Mouse (Mus musculus) intestine, embryonic 14.5 days (tissue): Measurements from ENCODE around the gene Tmem100. TPM values are rescaled to one million over a fixed set of nuclear protein-coding genes. Genes with fewer than 3 reads are reported as not detected.

Source experiments
- ATAC-seq: fragments of 200-750 bp; cut with Nextera tagmentation; replicated peaks from 2 replicates; pipeline ENCODE4 v1.8.0; 2017; ENCODE audit warnings: low read depth, moderate number of reproducible peaks, moderate TSS enrichment, moderate library complexity; ENCODE audit not compliant: low FRiP score, low TSS enrichment
- DNase-seq: peaks from one replicate; pipeline ENCODE4 v3.0.0-alpha.2; 2018; ENCODE audit warnings: low spot score
- H3K27ac ChIP-seq: fragments of 300-500 bp; sonication (generic); 2 replicates; pipeline ENCODE4 v1.5.1; 2014; ENCODE audit warnings: low read depth, mild to moderate bottlenecking, control low read depth
- H3K27me3 ChIP-seq: fragments of 300-500 bp; sonication (generic); replicated peaks from 2 replicates; pipeline ENCODE4 v1.6.1; 2014; ENCODE audit warnings: low read length, control low read depth; ENCODE audit not compliant: control insufficient read depth, insufficient read depth
- H3K36me3 ChIP-seq: fragments of 300-500 bp; sonication (generic); 2 replicates; pipeline ENCODE4 v1.6.1; 2014; ENCODE audit warnings: low read length, control low read depth; ENCODE audit not compliant: control insufficient read depth, insufficient read depth
- H3K4me1 ChIP-seq: fragments of 300-500 bp; sonication (generic); replicated peaks from 2 replicates; pipeline ENCODE4 v1.6.1; 2014; ENCODE audit warnings: low read length, control low read depth, mixed read lengths; ENCODE audit not compliant: control insufficient read depth, insufficient read depth
- H3K4me2 ChIP-seq: fragments of 300-500 bp; sonication (generic); 2 replicates; pipeline ENCODE4 v1.6.1; 2014; ENCODE audit warnings: low read length
- H3K4me3 ChIP-seq: fragments of 300-500 bp; sonication (generic); 2 replicates; pipeline ENCODE4 v1.5.1; 2014; ENCODE audit warnings: low read depth, low read length, control low read depth, mixed read lengths
- H3K9ac ChIP-seq: fragments of 300-500 bp; sonication (generic); 2 replicates; pipeline ENCODE4 v1.6.1; 2014; ENCODE audit warnings: mild to moderate bottlenecking, low read length
- H3K9me3 ChIP-seq: fragments of 300-500 bp; sonication (generic); 2 replicates; pipeline ENCODE4 v1.6.1; 2016; ENCODE audit warnings: low read length, control low read depth; ENCODE audit not compliant: control insufficient read depth
- WGBS: fragments of 180-500 bp; shearing (Covaris S2); extraction: QIAGEN DNeasy Blood & Tissue Kit; methylation state at CpG from one replicate; pipeline ENCODE4 v1.1.7; 2014; 5-methylcytosine and 5-hydroxymethylcytosine counted together
- polyA plus RNA-seq: library from polyadenylated mRNA; unstranded; fragments of >200 nt; fragmentation: Nextera tagmentation; extraction: Ambion mirVana; gene quantifications from 2 replicates; pipeline ENCODE4 v1.2.1, GENCODE M21; 2014

Gene Tmem100
- polyA plus RNA-seq, 1 experiment from 2014 or later: 17.3 TPM

DNA sequence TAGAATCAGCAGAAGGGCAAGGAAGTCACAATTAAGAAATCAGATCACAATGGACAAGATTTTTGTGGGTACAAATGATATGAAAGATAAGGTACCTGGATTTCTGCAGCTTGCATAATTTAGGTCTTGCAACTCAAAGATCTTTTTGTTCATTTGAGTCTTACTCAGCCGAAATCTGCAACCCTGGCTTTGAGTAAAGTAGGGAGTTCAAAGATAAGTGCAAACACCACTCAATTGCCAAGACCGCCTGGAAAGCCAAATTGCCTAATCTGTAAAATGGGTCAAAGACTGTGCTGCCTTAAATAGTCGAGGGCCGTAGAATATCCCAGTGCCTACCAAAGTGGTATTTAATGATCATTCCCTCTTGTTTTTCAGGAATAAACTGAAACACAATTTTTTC is 26.8 kb upstream of the Tmem100 start:
- Histone ChIP-seq H3K4me3 (no peak overlapping the region), H3K4me2 (no peak overlapping the region)
- ATAC-seq: no peak

DNA sequence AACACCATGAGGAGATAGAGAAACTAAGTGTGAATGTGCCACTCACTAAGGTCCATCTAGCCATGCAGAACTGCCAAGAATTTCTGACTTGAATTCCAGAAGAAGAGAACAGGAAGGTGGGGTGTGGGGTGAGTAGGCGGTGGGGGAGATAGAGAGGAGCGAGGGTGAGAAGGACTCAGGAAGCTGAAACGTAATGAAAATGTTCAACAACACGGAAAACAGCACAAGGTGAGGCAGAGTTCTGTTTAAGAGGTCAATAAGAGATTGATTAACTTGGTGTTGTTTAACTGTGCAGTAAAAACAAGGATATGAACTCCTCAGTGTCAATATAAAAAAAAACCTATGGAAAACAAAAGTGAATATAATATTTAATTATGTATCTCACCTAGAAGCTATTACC is 24.0 kb upstream of the Tmem100 start:
- Histone ChIP-seq H3K9ac (no peak overlapping the region), H3K27me3 (no peaks in the 10 kb centered on the region), H3K4me1 (peaks cover 9% of the 10 kb centered on the region; the same call in 1 of the 2 replicates), H3K9me3 (no peaks in the 10 kb centered on the region), H3K4me3 (no peak overlapping the region), H3K36me3 (no peaks in the 10 kb centered on the region), H3K4me2 (no peak overlapping the region), H3K27ac (no peak overlapping the region)
- DNase-seq (no peak), ATAC-seq (no peak)
- WGBS: 51% methylated on average over 4 of the region's 4 CpGs

More for the DNA sequence above, 26.8 kb upstream of the Tmem100 start:
- WGBS: 96% methylated on average over 4 of the region's 4 CpGs
- H3K9me3 ChIP-seq: no peaks in the 10 kb centered on the region
- no peaks in the 10 kb centered on the region for H3K27me3 ChIP-seq
- no peak overlapping the region for H3K27ac ChIP-seq
- DNase-seq: no peak
- H3K36me3 ChIP-seq: no peaks in the 10 kb centered on the region
- no peak overlapping the region for H3K9ac ChIP-seq
- H3K4me1 ChIP-seq: peaks cover 9% of the 10 kb centered on the region; the same call in 1 of the 2 replicates

DNA sequence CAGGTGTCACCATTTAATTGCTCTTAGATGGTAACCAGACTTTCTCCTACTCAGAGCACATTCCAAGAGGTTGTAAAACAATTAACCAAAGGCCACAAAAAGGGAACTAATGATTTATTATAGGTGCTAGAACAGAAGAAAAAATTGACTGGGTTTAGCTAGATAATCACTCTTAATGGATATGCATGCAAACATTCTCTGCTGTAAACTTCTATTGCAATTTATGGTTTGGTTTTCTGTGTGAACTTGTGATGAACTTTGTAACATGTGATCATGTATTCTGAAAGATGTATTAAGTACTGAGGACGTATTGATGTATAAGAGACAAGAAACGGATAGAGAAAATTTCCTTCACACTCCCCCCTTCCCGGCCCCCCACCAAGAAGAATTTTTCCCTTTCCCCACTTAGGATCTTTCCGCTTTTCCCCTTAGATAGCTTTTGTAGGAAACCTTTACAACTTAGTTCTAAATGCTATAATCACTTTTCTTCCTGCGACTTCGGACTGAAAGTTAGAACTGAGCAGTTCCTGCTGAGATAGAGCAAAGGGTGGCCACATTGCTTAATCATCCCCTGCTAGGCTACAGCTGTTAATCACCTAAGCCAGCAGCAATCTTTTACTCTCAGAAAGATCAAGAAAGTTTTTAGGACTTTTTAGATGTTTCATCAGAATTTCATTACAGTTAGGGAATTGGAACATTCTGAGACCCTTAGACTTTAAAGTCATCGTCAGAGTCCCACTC is 22.2 kb upstream of the Tmem100 start:
- Histone ChIP-seq H3K27ac (no peak overlapping the region), H3K9ac (no peak overlapping the region), H3K4me1 (peaks cover 4% of the 10 kb centered on the region; the same call in 1 of the 2 replicates), H3K4me2 (no peak overlapping the region), H3K27me3 (no peaks in the 10 kb centered on the region), H3K9me3 (no peaks in the 10 kb centered on the region), H3K36me3 (no peaks in the 10 kb centered on the region), H3K4me3 (no peak overlapping the region)
- ATAC-seq (no peak), DNase-seq (no peak)
- WGBS: 12% methylated on average over 7 of the region's 7 CpGs

DNA sequence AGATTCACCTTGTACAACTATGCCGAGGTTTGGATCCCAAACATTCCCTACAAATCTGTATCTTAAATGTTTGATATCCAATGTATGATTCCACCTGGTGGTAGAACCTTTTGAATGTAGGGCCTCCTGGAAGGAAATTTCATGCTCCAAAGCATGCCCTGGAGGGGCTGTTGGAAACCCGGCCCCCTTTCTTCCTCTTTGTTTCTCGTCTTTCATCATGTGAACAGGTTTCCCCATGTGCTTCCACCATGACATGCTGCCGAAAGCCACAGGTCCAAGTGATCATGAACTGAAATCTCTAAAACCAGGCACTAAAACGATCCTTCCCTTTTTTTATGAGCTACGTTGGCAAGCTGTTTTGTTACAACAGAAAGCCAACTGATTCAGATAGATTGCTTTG is 16.5 kb upstream of the Tmem100 start:
- Histone ChIP-seq H3K4me1 (no peaks in the 10 kb centered on the region), H3K36me3 (no peaks in the 10 kb centered on the region), H3K9me3 (no peaks in the 10 kb centered on the region), H3K4me2 (no peak overlapping the region), H3K27me3 (no peaks in the 10 kb centered on the region), H3K27ac (no peak overlapping the region), H3K4me3 (no peak overlapping the region), H3K9ac (no peak overlapping the region)
- DNase-seq: no peak
- ATAC-seq: no peak
- 92% methylated on average over 6 of the region's 6 CpGs for WGBS

DNA sequence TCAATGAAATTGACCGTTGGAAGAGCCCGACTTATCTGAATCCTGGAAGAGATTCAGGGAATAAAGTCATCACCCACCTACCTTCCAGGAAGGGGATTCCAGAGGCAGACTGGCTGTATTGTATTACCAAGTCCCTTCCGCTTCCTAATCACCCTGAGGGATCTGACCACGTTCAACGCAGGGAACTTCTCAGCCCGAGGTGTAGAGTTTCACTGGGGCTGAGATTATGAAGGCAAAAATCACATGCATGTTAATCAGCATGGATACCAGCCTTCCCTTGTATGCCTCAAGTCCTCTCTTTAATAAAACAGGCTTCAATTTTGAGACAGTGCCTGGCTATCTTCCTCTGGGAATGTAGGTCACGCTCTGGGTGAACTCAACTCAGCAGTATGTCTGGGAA is 14.9 kb upstream of the Tmem100 start:
- Histone ChIP-seq H3K27me3 (no peaks in the 10 kb centered on the region), H3K9me3 (no peaks in the 10 kb centered on the region), H3K4me2 (no peak overlapping the region), H3K36me3 (no peaks in the 10 kb centered on the region), H3K4me1 (no peaks in the 10 kb centered on the region), H3K27ac (no peak overlapping the region), H3K9ac (no peak overlapping the region), H3K4me3 (no peak overlapping the region)
- ATAC-seq (no peak), DNase-seq (no peak)
- 63% methylated on average over 7 of the region's 7 CpGs for WGBS

DNA sequence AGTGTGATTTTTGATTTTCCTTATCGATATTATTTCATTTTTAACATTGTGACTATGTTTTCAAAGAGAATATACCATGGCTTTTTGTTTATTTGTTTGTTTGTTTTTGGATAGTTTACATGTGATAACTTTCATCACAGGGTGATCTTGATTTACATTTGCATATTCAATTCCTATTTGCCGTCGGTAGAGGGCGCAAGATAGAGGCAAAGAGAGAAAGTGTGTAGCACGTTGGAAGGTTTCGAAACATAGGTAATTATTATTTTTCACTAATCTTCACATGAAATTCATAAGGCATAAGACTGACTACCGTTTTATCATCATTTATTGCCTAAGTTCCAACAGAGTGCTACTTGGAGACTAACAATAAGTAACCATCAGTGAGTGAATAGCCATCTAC is 11.0 kb upstream of the Tmem100 start:
- H3K4me3 ChIP-seq: no peak overlapping the region
- 17% methylated on average over 7 of the region's 7 CpGs for WGBS
- ATAC-seq (no peak), DNase-seq (no peak)
- no peak overlapping the region for H3K4me2 ChIP-seq
- no peaks in the 10 kb centered on the region for H3K27me3 ChIP-seq
- no peaks in the 10 kb centered on the region for H3K9me3 ChIP-seq
- no peaks in the 10 kb centered on the region for H3K4me1 ChIP-seq
- H3K36me3 ChIP-seq: no peaks in the 10 kb centered on the region
- H3K9ac ChIP-seq: no peak overlapping the region
- H3K27ac ChIP-seq: no peak overlapping the region

DNA sequence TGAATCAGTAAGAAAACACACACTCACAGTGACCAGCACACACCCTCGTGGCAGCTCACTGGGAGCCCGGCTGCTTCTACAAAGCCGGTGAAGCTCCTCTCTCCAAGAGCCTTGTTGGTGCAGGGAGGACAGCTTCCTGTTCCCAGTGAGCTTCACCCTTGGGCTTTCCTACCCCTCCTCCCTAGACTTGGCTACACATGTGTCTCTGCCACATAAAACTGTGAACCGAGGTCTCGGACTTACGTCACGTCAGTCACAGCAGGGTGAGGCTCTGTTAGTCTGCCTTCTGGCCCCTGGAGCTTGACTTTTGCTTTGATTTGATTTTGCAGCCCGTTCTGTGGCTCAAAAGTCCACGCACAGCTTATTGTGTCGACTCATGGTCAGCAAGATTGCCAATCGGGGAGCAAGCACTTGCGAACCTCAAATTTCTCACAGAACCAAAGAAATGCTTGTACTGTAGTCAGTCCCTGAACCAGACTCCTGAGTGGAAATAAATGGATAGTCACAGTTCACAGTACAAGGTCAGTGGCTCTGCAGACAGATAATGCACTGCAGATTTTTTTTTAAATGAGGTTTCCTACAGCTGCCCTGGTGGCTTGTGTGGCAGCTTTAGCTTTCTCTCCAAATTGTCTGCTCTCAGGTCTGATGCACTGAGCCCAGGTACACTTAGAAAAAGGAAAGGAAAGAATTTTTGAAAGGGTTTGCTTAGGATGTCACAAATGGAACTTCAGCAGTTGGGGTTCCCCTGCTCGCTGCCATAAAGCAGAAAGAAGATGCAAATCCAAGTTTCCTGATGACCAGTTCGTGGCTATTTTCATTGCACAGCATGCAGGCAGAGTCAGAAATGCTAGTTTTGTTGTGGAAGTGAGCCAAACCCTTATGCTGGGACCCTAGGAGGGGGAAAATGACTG is 4.0 kb upstream of the Tmem100 start:
- Histone ChIP-seq H3K9me3 (no peaks in the 10 kb centered on the region), H3K4me3 (no peak overlapping the region), H3K36me3 (no peaks in the 10 kb centered on the region), H3K4me1 (peaks cover 10% of the 10 kb centered on the region; the same call in 1 of the 2 replicates), H3K27ac (no peak overlapping the region), H3K9ac (no peak overlapping the region), H3K4me2 (no peak overlapping the region), H3K27me3 (0 out of 2 replicates have a peak, but pooled peaks cover under 1% of the 10 kb centered on the region)
- DNase-seq (peak; percentile 46), ATAC-seq (no peak)
- 62% methylated on average over 14 of the region's 14 CpGs for WGBS

DNA sequence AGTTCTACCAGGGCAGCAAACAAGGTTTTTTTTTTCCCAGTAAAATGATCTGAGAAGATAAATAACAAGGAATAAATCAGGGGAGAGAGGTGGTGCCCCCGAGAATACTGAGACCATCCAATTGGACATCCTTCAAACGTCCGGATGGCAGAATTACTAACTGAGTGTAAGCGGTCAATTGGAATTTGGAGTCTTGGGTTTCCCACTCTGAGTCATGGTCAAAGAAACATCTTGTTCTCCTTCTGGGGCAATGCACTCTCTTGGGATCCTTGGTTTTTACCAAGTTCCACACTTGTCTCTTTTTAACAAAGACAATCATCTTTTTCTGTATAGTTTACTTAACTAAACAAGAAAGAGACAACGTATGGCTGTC is 3.4 kb upstream of the Tmem100 start:
- no peak overlapping the region for H3K9ac ChIP-seq
- no peak overlapping the region for H3K27ac ChIP-seq
- DNase-seq (no peak), ATAC-seq (no peak)
- peaks cover 11% of the 10 kb centered on the region; the same call in 1 of the 2 replicates for H3K4me1 ChIP-seq
- H3K27me3 ChIP-seq: 0 out of 2 replicates have a peak, but pooled peaks cover 3% of the 10 kb centered on the region
- H3K4me3 ChIP-seq: no peak overlapping the region
- no peaks in the 10 kb centered on the region for H3K9me3 ChIP-seq
- no peak overlapping the region for H3K4me2 ChIP-seq
- H3K36me3 ChIP-seq: no peaks in the 10 kb centered on the region
- 59% methylated on average over 5 of the region's 5 CpGs for WGBS
